Comparison of ENCODE assay signal across 8 mouse cellular contexts in genomic region chrX:38189552-38190457, GRCm38 (mm10). TPM values are rescaled to one million over a fixed set of nuclear protein-coding genes. Genes with fewer than 3 reads are reported as not detected.
DNase-seq lines count a peak whose midpoint lies in the region; ATAC-seq and TF ChIP-seq lines count a peak whose summit lies in the region.

TSS of gene Zbtb33 (plus strand) at chrX:38189793.

- peaks cover 19% of the 10 kb centered on the region for H3K27me3 ChIP-seq in Patski
- H3K27me3 ChIP-seq in hindbrain, embryonic 12.5 days: no peaks in the 10 kb centered on the region

- H3K4me3 ChIP-seq in hindbrain, embryonic 12.5 days: peak within 1 kb of the TSS; percentile 65

- TF ChIP-seq CTCF in Patski (IDR thresholded peaks at IDR 0.05): no peak

- peak; percentile 98 for ATAC-seq in Patski
- peak; percentile 94 for ATAC-seq in hindbrain, embryonic 12.5 days (ENCODE audit: low FRiP score)

- H3K4me2 ChIP-seq in hindbrain, embryonic 12.5 days (replicated peaks): peak within 1 kb of the TSS; percentile 56

- peaks cover 2% of the 10 kb centered on the region; the same call in 1 of the 2 replicates for H3K4me1 ChIP-seq in hindbrain, embryonic 12.5 days

- POLR2A ChIA-PET in Patski (lab: Charles Lee): no interaction called here

- CTCF ChIA-PET in Patski (lab: Charles Lee): interaction anchor here (0.7 to 1.5 kb wide), 3 partner anchors 48 to 248 kb away, joined by 3 to 6 read pairs (median 3); no protein-coding TSS in a partner anchor

- 30% methylated on average over 65 of the region's 72 CpGs for WGBS in hindbrain, embryonic 12.5 days

- no peaks in the 10 kb centered on the region for H3K36me3 ChIP-seq in hindbrain, embryonic 12.5 days

- H3K9me3 ChIP-seq in hindbrain, embryonic 12.5 days (replicated peaks): no peaks in the 10 kb centered on the region; the same call in 1 of the 2 replicates

- peak within 1 kb of the TSS; percentile 81 for H3K9ac ChIP-seq in hindbrain, embryonic 12.5 days

- in situ Hi-C loops in Patski (cut with MboI; ENCODE audit: low pct_unique_long_range_greater_than_20kb): loop anchor here (5.0 kb wide), 1 partner anchor 52 kb away; no protein-coding TSS in a partner anchor

- H3K27ac ChIP-seq in hindbrain, embryonic 12.5 days: peak within 1 kb of the TSS; percentile 80

- peak; percentile 34 for DNase-seq in Patski (ENCODE audit: low read depth, low spot score)
- DNase-seq in cerebellum, postnatal 10 days: peak; percentile 94 to 95
- peak; percentile 69 to 88 for DNase-seq in frontal cortex, postnatal 10 days (ENCODE audit: low spot score in 2 of 2)
- DNase-seq in layer of hippocampus, postnatal 14 days (ENCODE audit: low spot score in 2 of 2): peak; percentile 84 to 86
- peak; percentile 91 for DNase-seq in lung, postnatal 10 days
- peak; percentile 83 for DNase-seq in ovary, postnatal 14 days (ENCODE audit: low spot score)
- DNase-seq in thymus, postnatal 10 days (ENCODE audit: low spot score in 2 of 2): peak; percentile 77 to 89

RNA-seq across cellular contexts. Expression of gene Zbtb33, which starts in this region (rescaled TPM):
- polyA plus RNA-seq in Patski (2021): 24.9 TPM
- 6.3 and 6.9 TPM in 2 replicates for polyA plus RNA-seq in hindbrain, embryonic 12.5 days (2016; fragmentation: Nextera tagmentation; extraction: Ambion mirVana)
- 10 to 100 TPM; 21.6 to 22.8 TPM for total RNA-seq in layer of hippocampus, postnatal 14 days (2021)

Comparison
In these comparisons a context has a peak if more than half of its experiments do, and no peak if none do; other contexts are left out.
1. Peak in every context shown above with its lines: DNase-seq, ATAC-seq, H3K4me3 ChIP-seq and H3K27ac ChIP-seq.
2. DNase-seq: peak in every context shown above with its lines; median percentile 94 in cerebellum, postnatal 10 days; 91 in lung, postnatal 10 days; 85 in layer of hippocampus, postnatal 14 days; 83 in ovary, postnatal 14 days; 83 in thymus, postnatal 10 days; 78 in frontal cortex, postnatal 10 days; 34 in Patski.